Mouse (Mus musculus) lung, postnatal 14 days (tissue): ENCODE results near the gene Spata20.

ENCODE experiments used
- DNase-seq: peaks from one replicate; pipeline ENCODE4 v3.0.0; 2021

The Spata20 gene

GRCm38 (mm10) chr11:94481963-94482362 lies 4.0 kb downstream of the Spata20 start:
- DNase-seq, result no peak

- no peak for DNase-seq
Measured at GRCm38 (mm10) chr11:94480382-94480781, 5.6 kb downstream of the Spata20 start.

DNA sequence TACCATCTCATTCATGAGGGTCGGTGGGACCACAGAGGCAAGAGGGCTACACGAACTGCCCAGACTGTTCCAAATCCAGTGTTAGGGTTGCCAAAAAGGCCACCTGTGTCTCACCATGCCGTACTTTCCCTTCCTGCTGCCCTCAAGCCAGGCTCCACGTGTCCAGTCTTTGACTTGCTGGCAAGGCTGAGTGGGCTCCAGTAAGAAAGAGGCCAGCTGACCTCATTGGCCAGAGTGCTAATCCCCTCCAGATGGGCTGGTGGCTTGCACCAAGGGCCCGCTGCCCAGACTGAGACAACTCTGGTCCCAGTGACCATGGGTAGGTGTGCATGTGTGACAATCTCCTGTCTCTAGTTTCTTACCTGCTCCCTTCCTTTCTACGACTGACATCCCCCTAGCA lies 8.3 kb downstream of the Spata20 start:
- DNase-seq, result no peak

DNA sequence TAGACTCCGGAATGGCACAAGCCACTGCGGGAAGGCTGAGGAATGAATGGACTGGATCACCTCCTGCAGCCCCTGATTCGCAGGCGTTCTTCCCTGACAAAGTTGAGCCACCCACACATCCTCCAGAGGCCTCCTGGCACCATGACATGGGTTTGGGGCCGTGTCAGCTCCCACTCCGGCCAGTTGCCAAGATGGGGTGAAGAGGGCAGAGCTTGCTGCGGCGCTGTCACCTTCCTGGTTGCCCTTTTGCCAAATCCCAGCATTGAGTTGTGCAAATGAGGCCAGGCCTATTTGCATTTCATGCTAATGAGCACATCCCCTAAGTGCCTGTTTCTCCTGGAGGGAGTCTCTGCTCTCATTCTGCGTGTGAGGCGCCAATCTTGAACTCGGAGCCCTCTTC lies 10.3 kb downstream of the Spata20 start:
- no peak for DNase-seq

DNA sequence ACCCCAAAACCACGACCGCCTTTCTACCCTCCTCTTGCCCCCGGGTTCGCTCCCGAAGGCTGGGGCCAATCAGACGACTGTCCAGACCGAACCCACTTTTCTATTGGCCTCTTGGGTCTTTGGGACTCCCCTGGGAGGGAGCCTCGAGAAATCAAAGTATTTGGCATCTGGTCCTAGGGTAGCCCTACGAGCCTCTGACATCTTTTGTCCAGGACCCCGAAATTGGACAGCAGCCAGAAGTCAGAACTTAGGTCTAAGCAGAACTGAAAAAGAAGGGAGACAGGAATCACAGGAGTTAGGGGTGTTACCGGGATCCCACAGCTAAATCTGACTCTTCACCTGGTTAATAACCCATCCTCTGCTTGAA lies 11.5 kb downstream of the Spata20 start:
- no peak for DNase-seq

- DNase-seq, result peak; percentile 86
Measured at GRCm38 (mm10) chr11:94473707-94474543, 12.1 kb downstream of the Spata20 start, which contains the start of gene Cacna1g. Cacna1g (minus strand) TSS chr11:94474198.

GRCm38 (mm10) chr11:94472916-94473706 lies 12.9 kb downstream of the Spata20 start:
- DNase-seq, result no peak

- DNase-seq, result no peak
Measured at GRCm38 (mm10) chr11:94472585-94472915, 13.4 kb downstream of the Spata20 start.

GRCm38 (mm10) chr11:94471740-94472584 lies 14.0 kb downstream of the Spata20 start:
- DNase-seq, result no peak

- no peak for DNase-seq
Measured at GRCm38 (mm10) chr11:94470391-94470790, 15.6 kb downstream of the Spata20 start.

DNA sequence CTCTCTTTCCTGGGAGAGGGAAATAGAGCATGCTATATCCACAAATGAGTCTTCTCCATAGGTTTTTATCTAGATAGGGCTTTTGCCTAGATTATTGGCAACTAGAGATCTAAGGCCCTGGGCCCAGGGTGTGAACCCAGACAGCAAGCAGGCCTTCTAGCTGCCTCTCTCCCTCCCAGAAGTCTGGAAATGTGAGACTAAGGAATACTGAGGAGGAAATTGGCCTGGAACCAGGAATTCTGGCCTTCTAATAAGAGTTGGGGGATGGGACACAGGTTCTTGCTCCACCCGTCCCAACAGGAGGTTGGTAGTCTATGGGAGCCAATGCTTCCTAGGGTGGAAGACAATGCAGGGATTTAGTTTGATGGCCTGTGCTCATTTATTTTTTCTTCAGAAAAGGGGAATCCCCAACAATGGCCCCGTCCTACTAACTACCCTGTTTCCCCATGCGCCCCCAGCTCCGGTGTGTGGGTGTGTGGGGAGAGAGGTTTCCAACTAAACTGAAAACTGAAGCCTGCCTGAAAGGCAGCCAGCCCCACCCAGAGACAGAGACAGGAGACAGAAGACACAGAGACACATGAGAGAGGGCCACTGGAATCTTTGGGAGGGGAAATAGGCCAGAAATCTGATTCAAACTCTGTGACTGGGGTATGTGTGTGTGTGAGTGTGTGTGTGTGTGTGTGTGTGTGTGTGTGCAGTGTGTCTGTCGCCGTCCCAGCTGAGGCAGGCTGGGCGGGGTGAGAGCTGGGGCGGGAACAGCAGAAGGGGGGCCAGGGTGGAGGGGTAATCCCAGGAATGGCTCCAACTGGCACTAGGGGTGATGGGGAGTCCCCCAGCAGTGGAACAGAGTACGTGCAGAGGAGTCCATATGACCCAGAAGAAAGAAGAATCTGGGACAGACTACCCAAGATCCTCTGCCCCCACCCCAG lies 16.6 kb downstream of the Spata20 start:
- DNase-seq, result peak; percentile 41

GRCm38 (mm10) chr11:94468582-94469064 lies 17.4 kb downstream of the Spata20 start:
- DNase-seq, result no peak

GRCm38 (mm10) chr11:94466333-94466855 lies 19.6 kb downstream of the Spata20 start:
- no peak for DNase-seq

DNA sequence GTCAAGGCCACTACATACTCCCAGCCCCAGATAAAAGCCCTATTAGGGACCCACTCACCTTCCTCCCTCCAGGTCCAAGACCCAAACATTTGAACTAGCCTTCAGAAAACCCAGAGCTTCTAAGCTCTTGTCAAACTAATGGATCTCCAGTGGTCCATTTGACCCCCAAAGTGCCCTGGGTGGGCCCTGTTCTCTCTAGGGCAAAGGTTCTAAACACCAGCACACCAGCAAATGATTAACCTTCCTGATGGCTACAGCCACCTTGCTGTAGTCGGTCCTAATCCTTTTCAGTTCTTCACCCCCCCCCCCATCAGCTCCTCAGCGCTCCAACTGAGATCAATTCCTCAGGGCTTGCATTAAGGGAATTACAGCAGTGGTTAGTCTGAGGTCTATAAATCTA lies 21.8 kb downstream of the Spata20 start:
- no peak for DNase-seq

GRCm38 (mm10) chr11:94461856-94462255 lies 24.1 kb downstream of the Spata20 start:
- DNase-seq, result no peak

- no peak for DNase-seq
Measured at GRCm38 (mm10) chr11:94457001-94457400, 29.0 kb downstream of the Spata20 start.

- DNase-seq, result no peak
Measured at GRCm38 (mm10) chr11:94456347-94456746, 29.6 kb downstream of the Spata20 start.

DNA sequence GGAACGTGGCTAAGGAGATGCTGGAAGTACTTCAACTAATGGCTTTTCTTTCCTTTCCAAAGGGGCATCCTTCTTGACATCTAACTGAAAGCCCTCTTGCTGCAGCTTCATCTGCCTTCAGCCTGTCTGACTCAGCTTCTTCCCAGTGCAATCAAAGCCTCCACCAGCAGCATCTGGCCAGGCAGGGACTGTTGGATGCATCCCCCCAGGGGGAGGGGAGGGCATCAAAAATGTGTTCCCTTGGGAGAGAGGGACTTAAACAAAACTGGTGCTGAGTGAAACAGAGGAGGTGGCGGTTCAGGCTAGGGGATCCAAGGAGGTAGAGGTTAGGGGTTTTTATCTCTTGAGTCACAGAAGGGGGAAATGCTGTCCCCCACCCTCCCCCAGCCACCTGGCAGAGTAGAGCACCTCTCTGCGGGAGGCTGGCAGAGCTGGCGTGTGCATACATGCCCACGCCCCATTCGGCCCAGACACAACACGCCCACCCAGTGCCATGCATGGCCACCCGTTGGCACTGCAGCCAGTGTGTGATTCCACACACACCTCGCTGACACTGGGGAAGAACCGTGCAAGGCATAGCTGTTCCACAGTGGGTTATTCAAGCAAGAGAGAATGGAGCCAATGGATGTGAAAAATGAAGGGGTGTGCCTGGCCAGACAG lies 30.7 kb downstream of the Spata20 start:
- no peak for DNase-seq

GRCm38 (mm10) chr11:94454756-94455155 lies 31.2 kb downstream of the Spata20 start:
- DNase-seq, result no peak

DNA sequence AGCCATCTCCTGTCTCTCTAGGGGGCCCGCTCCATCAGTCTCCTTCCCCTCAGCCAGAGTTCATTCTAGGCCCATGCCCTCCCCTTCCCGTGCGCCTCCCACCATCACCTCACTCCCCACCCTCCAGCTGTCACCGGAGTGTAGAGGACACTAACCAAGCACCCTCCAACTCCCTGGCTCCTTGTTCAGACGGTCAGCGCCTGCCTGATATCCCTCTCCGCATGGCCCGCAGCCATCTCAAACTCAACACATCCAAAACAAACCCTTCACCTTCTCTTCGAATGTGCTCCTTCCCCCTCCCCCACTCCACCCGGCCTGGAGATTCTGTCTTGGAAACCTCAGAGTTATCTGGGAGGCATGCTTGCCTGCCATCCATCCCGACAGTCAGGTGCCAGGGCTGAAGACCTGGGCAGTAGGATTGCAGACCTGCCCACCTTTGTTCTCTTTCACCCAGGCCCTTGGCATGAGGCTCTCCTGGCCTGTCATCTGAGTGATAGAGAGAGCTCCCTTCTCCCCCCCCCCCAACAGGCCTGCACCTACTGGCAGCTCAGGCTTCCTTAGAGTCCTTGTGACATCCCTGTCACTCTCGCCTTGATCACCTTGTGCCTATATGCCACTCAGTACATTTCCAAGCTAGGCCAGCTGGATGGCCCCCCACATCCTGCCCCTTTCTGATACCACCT lies 34.7 kb downstream of the Spata20 start:
- DNase-seq, result peak; percentile 44

DNA sequence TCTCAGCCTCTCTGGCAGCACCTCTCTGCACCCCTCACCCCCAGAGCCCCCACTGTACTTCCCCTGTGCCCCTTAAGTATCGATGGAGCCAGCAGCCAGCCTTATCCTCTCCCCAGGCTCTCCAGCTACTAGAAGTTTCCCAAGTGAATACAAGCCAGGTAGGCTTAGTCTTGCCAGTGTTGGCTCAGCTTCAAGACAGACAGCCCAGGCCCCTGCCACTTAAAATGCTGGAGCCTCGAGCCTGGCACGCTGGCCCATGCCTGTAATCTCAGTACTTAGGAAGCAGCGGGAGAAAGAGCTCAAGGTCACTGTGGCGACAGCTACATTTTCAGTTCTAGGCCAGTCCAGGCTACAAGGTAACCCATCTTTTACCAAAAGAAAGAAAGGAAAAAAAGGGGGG lies 36.1 kb downstream of the Spata20 start:
- DNase-seq, result no peak
